Mouse (Mus musculus) gastrocnemius, postnatal 36 days (tissue): ENCODE measurements around the gene Dnajc6. TPM values are rescaled to one million over a fixed set of nuclear protein-coding genes. Genes with fewer than 3 reads are reported as not detected.
A peak's percentile ranks its signal among the peaks of the same experiment; 100 is the strongest.

Source experiments
- DNase-seq, 2 experiments: peaks; one replicate each; pipeline ENCODE4 v3.0.0; 2022
- intact Hi-C: fragments of 180-260 bp; cut with DNase I; formaldehyde crosslinking; loops from one replicate; pipeline ENCODE4 v1.15.1; 2025
- total RNA-seq, 2 experiments: library from RNA; stranded (reverse); gene quantifications; 2 replicates each; pipeline ENCODE4 v1.2.3; 2021

The Dnajc6 gene
- total RNA-seq, 2 experiments from 2014 or later, result 0.22 to 0.31 TPM

GRCm38 (mm10) chr4:101504470-101505007 lies 8.1 kb downstream of the Dnajc6 start:
- intact Hi-C loops, result no loop called here
- DNase-seq, result no peak

DNA sequence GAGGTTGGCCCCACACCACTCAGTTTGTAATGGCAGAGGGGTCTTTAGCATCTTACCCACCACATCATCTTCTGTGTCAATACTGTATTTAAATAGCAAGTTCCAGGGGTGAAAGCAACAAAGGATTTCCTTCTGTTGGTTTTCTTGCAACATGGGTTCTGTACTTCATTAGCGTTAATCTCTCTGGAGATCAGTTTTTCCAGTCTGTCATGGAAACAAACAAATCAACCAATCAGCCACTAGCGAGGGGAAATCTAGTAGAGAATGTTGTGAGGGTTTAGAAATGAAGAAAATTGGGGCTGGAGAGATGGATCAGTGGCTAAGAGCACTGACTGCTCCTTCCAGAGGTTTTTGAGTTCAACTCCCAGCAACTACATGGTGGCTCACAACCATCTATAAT lies 9.5 kb downstream of the Dnajc6 start:
- no peak for DNase-seq
- intact Hi-C loops, result no loop called here

GRCm38 (mm10) chr4:101506372-101506771 lies 9.9 kb downstream of the Dnajc6 start:
- DNase-seq, result no peak
- intact Hi-C loops, result no loop called here

DNA sequence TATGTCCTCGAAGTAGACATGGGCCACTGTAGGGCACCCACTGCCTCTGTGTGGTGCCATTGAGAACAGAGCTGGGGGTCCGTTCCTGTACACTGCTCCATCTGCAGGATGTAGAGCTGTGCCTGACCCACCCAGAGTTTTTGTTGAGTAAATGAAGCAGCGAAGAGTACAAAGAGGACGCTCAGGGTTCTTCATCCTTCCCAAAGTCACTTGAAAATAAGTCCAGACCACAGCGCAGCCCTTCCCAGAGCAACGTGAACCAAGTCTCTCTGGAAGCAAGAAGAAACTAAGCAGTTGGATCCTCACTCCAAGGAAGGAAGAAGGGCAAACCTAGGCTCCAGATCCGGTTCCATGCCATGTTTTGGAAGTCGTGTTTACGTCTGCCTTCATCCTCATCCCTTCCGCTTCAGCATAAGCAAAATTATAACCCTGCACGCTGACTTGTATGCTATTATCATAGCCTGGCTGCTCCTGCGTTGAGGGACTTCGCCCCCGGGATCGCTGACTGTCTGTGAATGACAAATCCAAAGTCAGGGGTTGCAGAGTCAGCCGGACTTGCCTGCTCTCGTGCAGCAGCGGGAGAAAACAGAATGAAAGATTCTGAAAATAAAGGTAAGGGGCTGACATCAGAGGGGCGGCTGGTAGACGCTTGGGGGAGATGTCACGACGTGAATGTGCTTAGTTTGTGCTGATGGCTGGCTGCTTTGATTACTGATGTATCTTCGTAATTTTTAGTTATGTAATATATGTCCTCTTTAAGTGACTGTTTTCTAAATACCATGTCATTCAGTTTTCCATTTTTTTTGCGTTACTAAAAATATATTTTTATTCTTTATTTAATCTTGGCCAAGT lies 11.3 kb downstream of the Dnajc6 start:
- intact Hi-C loops, result no loop called here
- peak in 1 of 2 experiments; percentile 14 for DNase-seq

DNA sequence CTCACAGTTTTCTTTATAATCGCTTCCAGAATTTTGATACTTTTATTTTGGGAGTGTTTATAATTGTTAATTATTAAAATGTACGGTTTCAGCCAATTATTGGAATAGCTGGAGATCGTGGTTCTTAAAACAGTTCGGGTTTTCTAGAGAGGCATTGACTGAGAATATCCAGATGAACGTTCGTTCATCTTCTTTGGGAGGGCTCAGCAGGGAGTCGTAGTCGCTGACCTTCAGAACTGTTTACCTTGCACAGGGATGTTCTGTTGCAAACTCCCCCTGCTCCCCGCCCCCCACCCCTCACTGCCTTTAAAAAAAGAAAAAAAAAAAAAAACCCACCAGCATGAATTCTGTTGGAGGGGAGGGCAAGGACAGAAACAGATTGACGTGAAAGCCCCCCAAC lies 12.0 kb downstream of the Dnajc6 start:
- intact Hi-C loops, result no loop called here
- DNase-seq, result no peak

DNA sequence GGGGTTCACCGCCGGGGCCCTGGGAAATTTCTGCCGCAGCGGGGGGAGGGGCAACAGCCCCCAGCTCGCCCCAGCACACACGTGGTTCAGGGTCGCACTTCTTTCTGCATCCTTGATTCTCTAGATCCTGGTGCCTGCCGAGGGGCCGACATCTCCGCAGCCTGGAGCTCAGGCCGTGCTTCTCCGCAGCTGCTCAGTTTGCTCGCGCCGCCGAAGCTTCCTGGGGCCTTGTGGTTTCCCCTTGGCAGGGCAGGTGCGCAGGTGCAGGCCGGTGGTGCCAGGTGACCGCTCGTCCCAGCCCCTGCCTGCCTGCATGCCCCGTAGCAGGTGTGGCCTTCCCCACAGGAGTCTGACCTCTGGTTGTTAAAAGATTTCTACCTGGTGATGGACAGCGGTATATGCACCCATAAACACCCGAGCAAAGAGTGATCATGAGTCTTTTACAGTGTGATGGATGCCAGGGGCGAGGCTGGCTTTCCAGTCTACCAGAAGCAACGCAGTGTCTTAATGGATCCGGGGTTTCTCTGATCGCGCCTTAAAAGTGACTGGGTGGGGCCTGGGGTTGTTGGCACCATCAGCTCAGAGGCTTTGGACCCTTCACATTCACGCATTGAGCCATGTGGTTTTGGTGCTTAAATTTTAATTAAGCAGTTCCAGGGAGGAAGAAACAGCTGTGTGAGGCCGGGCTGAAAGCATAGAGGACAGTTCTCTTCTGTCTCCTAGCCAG lies 12.6 kb downstream of the Dnajc6 start:
- DNase-seq, result no peak
- intact Hi-C loops, result no loop called here

DNA sequence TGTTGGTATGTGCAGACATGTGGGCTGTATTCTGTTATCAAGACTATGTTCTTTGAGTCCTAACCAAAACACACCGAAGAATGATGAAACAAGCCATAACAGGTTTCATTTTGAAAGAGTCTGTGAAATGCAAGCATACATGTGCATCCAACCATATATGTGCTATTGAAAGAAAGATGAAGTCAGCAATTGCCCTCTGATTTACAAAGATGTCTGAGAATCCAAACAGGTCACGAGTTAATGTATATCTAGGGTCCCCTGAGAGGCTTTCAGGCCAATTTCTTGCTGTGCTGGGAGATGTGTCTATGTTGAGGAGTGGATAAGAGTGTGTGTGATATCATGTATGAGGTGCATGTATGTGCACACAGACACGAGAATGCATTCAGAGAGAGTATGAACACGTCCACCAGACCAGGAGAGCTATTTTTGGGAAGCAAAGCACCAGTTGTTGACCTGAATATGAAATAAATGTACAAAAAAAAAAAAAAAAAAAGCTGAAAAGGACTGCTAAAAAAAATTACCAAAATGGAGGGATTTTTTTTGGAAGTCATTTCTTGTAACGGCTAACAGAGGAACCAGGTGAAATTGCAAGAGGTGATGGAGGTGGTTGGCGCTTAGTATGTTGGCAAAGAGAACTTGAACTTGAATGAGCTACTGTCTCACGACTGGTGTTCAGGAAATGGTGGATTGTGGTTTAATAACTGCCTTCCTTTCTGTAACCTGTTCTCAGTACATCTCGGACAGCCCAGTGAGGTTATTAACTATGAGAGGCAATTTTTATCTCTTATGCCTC lies 13.9 kb downstream of the Dnajc6 start:
- intact Hi-C loops, result no loop called here
- no peak for DNase-seq

- intact Hi-C loops, result no loop called here
Measured at GRCm38 (mm10) chr4:101510904-101511210, 14.4 kb downstream of the Dnajc6 start.

DNA sequence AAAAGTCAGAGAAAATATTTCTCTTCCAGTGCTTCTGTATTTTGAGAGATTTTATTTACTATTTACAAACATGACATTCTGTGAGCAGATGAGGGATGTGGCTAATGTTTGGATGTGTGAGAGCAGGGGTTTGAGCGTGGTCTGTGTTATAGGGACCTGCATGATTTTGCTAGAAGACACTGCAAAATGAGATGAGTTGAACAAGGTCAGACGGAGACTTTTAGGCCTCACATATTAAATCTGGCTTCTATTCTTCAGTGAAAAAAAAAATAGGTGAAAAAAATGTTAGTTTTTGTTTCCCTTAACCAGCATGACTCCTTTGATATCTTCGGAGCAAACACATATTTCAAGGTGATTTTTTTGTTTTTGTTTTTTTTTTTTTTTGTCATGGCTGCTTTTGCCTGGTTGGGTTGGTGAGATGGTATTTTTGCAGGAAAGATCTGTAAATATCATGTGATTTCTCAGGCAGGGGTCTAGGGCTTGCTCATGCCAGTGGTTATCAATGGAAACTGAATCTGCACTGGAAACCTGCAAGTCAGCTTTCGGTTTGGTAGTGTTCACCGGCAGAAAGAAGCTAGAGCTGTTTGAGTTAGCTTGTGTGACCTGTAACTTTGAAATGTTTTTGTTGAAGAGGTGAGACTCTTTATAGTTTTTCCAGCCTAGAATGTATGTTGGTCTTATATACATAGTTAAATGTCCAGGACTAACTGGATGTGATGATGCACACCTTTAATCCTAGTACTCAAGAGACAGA lies 15.5 kb downstream of the Dnajc6 start:
- no peak for DNase-seq
- intact Hi-C loops, result no loop called here

More at GRCm38 (mm10) chr4:101510904-101511210, 14.4 kb downstream of the Dnajc6 start:
- DNase-seq, result no peak

- intact Hi-C loops, result no loop called here
- DNase-seq, result no peak
Measured at GRCm38 (mm10) chr4:101513251-101513650, 16.8 kb downstream of the Dnajc6 start.

GRCm38 (mm10) chr4:101515853-101516252 lies 19.4 kb downstream of the Dnajc6 start:
- intact Hi-C loops, result no loop called here
- no peak for DNase-seq

DNA sequence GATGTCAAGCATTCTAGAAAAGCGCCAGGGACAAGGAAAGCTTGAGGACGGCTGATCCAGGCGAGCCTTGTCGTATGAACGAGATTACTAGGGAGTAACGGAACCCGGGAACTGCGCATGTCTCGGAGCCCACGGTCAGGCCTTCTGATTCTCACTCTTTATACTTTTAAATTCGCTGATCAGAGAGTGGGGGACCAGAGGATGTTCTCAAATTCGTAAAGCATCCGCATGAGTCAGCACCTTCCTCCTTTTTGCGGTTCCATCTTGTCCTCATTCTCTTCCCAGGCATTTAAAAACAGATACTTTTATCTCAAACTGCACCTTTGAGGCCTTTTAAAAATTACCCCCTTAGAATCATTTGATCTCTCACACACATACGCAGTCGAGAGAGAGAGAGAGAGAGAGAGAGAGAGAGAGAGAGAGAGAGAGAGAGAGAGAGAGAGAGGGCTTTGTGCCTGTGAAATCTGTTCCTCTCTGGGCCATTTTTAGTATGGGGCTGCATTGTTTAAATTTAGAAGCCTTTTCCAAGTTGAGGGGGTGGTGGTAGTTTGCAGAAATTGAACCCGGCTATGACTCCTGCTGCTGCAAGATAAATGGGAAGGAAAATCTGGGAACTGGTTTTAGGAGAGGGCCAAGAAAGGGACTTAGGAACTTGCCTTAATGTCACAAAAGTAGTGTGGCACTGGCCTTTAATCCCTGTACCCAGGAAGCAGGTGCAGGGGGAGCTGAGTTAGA lies 20.2 kb downstream of the Dnajc6 start:
- DNase-seq, result no peak
- intact Hi-C loops, result no loop called here

DNA sequence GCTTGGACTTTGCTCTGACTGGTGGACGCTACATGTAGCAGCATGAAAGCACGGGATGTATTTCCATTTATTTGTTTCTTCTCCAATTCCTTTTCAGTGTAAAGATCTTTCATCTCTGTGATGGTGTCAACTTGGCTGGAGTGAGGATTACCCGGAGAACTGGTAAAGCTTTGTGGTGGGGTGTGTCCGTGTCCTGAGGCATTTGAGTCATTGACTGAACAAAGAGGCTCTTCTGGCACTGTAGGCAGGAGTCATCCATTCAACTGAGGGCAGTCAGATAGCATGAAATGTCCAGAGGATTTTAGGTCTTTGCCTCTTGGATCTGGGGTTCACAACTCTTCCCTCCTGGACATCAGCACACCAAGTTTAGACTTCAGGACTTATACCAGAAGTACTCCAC lies 35.5 kb downstream of the Dnajc6 start:
- intact Hi-C loops, result no loop called here
- no peak for DNase-seq

DNA sequence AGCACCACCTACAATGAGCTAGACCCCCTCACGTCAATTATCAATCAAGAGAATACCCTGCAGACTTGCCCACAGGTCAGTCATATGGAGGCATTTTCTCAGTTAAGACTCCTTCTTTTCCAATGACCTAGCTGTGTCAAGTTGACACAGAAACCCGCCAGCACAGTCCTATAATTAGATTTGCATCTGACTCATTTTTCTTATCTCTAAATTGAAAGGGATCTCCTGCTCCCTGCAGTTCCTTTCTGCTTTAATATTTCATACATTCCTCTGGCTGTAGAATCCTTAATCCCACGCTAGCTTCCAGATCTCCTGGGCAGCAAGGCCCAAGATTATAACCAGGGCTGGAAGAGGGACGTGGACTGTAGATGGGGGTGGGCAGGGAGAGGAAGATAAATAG lies 44.1 kb downstream of the Dnajc6 start:
- intact Hi-C loops, result no loop called here
- no peak for DNase-seq

DNA sequence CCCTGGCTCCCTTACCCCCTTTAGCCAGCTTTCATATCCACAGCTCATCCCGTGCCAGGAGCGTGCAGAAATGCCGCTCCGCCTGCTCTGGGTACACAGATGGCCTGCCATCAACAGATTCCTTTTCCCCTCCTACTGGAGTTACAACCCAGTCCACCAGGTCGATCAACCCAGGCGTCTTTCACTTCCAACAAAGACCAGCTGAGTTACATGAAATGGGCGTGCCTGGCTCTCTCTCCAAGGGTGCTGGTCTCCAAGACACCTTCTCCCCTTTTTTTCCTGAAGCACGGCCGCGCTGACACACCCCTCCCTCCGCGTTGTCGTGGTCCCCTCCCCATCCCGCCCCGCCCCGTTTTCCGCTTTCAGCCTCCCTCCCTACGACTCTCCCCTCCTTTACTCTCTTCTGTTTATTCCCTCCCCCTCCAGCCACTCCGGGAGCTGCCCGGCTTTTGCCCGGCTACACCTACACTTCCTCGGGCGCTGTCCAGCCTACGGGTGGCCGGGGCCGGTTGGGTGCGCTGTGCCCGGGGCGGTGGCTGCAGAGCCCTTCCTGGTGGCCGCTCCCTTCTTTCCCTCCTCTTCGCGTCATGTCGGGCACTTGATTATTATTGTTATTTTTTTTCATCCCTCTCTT lies 53.6 kb downstream of the Dnajc6 start:
- intact Hi-C loops, result no loop called here
- no peak for DNase-seq

DNA sequence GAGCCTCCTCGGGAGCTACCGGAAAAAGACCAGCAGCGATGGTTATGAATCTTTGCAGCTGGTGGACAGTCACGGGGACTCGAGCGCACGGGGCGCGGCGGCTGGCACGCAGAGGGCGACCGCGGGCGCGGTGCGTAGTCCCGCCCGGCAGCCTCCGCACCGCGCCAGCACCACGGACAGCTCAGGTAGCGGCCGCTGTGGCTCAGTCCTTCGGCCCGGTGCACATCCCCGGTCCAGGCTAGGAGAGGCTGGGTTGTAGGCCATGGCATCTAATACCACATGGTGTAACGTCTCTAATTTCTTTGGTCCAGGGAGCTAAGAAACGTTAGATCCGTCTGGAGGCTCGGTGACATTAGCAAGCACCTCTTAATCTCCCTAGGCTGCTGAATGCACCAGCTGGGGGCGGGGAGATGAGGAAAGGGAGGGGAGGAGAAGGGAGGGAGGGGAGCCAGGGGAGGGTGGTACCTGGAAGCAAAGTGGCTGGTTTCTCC lies 54.3 kb downstream of the Dnajc6 start:
- DNase-seq, result peak; percentile 11 to 17
- intact Hi-C loops, result no loop called here

DNA sequence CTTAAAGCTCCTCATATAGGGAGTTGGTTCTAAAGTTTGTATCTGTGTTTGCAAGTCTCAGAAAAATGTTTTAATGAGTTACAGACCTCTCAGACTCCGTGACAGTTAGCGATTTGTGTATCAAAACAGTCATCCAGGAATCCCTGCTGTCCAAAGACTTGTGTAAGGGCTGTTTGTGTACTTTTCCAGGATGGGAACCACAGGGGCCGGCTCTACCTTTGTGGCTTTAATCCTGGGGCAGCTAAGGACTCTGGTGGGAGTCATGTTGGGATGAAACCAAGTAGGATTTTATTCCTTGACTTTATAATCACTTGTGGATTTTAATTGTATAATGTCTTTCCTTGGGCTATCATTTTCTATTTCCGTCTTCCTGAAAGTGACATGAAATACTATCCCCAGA lies 55.0 kb downstream of the Dnajc6 start:
- intact Hi-C loops, result no loop called here
- no peak for DNase-seq

DNA sequence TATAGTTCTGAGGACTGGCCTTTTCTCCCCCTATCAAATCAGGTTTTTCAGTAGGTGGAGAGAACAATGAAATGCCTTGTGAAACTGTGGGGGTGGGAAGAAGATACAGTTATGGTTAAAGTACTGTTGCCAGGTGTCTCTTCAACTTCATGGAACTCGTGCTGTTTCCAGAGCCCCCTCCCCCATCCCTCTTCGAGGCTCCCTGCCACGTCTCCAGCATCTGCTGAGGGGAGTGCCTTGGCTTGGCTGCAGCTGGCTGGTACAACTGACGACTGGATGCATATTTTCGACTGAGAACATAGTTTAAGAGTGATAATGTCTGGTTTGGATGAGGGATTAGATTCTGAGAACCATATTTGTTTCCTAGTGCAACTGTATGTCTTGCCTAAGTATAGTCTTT lies 55.9 kb downstream of the Dnajc6 start:
- no peak for DNase-seq
- intact Hi-C loops, result no loop called here

DNA sequence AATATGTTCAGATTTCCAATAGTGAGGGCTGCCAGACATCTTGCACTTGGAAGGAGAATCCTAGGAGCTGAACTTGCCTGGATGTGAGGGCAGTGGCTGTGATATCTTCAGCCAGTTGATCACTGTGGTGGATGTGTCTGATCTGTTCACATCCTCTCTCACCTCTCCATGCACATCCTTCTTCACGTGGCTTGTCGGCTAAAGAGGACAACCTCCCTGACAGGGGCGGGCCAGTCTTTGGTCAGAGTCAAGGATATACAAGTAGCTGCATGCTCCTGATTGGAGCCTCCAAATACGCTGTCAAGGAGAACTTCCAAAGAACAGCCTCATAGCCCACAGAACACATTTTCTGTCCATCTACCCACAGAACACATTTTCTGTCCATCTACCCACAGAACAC lies 58.6 kb downstream of the Dnajc6 start:
- intact Hi-C loops, result no loop called here
- DNase-seq, result no peak
